Mouse (Mus musculus): ENCODE data around the gene Pip5k1a. TPM values are rescaled to one million over a fixed set of nuclear protein-coding genes. Genes with fewer than 3 reads are reported as not detected.
"Not testable (repeated sequence)": the region's sequence is repeated elsewhere in the genome, so short reads cannot be mapped to it uniquely, and the experiment has no call there.

The Pip5k1a gene
- total RNA-seq, 2 experiments from 2014 or later: 62.3 to 64.0 TPM

- DNase-seq: no peak
Measured at GRCm38 (mm10) chr3:95112760-95113159, 6.0 kb upstream of the Pip5k1a start.

DNA sequence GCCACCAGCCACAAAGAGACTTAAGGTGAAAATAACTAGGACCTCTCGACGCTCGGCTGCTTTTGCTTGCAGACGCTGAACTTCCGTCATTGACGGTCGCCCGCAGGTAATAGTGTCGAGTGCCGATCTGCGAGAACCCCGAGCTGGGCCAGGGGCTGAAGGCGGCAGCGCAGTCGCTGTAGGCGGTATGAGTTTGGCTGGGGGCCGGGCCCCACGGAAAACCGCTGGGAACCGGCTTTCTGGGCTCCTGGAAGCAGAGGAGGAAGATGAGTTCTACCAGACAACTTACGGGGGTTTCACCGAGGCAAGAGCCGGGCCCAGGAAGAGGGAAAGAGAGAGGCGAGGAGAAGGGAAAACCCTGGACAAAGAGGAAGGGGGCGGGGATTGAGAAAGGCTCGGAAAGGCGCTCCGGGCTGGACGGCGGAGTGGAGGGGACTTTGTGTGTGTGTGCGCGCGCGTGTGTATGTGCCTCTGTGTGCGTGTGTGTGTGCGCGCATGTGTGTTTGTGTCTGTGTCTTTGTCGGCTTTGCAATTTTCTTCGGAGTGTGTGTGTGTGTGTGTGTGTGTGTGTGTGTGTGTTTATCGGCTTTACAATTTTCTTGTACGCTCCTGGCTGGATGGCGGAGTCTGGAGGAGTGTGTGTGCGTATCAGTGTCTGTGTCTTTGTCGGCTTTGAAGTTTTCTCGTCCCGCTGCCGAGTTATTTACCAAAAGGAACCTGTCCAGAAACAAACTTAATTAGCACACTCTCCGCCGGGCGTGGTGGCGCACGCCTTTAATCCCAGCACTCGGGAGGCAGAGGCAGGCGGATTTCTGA is 4.4 kb upstream of the Pip5k1a start, which contains the start of gene Vps72:
Gene Vps72, plus strand, starts transcription at position 112 of the 816 bp plus-strand sequence.
- DNase-seq: peak; percentile 91

- DNase-seq: no peak
Measured at GRCm38 (mm10) chr3:95107898-95108297, 1.2 kb upstream of the Pip5k1a start.

DNA sequence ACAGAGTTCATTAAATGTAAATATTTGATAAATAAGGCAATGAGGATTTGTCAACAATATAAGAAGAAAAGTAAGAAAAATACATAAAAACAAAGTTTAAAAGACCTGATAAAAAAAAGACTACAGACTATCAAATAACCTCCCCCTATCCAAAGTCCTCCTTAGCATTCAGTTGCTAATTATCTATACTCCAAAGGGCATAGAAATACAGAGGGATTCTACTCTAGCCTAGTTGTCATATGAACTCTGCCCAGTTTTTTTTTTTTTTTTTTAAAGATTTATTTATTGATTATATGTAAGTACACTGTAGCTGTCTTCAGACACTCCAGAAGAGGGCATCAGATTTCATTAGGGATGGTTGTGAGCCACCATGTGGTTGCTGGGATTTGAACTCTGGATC is 578 bp upstream of the Pip5k1a start:
- DNase-seq: not testable (repeated sequence)

- DNase-seq: no peak
Measured at GRCm38 (mm10) chr3:95105586-95106337, 968 bp downstream of the Pip5k1a start.

DNA sequence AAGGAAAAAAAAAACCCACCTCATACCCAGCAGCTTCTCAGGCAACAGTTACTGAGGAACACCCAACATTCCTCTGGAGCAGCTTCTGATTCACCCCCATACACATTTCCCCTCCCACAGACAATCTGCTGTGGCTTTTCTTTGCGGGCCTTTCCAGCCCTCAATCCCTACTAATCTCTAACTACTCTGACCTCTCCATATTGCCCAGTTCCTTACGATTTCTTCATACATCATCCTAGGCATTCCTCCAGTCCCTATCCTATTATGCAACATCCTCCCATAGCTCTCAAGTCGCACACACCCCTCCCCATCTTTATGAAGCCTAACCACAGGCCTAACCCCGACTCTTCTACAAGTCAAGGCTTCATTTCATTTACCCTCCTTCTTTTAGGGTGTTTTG is 1.6 kb downstream of the Pip5k1a start:
- peak; percentile 54 to 67 for DNase-seq

DNA sequence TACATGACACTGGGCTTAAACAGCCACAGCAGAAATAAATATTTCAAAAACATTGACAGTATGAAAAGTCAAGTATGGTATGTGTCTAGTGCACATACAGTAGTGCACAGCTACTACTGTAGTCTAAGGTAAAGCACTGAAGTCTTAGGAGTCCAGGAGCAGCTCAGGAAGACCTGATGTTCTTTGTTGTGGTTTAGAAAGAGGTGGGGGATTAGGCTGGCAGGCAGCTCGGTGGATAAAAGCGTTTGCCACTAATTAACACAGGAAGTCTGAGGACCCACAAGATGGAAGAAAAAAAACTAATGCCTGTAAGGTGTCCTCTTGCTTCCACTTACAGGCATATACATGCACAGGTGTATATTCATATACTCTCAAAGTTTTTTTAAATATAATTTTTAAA is 5.9 kb downstream of the Pip5k1a start:
- no peak for DNase-seq

DNA sequence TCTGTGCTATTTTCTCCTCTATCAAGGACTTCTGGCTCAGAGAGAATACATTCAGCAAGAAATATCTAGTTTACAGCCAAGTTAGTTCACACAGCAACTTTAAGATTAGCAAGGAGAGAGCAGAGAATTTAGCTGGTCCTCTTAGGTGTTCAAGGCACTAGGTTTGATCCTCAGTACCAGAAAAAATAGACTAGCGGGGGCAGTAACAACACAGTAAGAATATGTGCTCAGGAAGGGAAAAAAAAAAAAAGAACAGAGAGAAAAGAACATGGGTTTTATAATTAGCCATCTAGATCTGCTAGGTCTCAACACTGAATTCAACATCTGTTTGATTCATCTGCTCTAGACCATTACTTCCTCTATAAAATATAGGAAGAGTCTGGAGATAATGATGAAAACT is 18.7 kb downstream of the Pip5k1a start:
- DNase-seq: no peak

DNA sequence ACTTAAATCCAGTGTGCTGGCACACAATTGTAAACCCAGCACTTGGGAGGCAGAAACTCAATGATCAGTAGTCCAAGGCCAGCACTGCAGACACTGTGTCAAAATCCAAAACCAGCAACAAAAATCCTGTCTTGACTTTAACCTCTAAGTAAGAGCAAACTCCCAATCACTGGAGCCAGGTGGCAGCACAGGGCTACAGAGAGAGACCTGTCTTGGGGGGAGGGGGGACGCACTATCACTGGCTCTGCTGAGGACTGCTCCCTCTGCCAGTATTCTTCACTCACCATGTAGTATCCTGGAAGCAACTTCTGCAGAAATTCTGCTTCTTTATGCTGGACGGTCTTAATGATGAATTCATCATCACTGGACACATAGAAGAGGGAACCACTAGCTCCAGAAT is 35.1 kb downstream of the Pip5k1a start:
- no peak for DNase-seq

- DNase-seq: no peak
Measured at GRCm38 (mm10) chr3:95066570-95066969, 40.2 kb downstream of the Pip5k1a start.

DNA sequence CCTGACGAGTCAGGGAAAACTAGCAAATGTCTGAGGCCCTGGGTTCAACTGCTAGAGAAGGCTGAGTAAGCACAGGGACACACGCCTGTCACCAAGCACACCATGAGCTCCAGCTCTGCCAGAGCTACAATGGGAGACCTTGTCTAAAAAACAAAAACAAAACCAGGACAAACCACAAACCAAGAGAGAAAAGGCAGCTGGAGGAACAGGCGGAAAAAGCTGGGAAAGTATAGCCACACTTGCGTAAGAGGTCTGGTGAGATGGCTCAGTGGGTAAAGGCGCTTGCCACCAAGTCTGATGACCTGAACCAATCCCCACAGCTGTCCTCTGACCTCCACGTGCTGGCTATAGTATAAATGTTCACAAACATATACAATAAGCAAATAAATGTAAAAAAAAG is 40.6 kb downstream of the Pip5k1a start:
- DNase-seq: no peak

DNA sequence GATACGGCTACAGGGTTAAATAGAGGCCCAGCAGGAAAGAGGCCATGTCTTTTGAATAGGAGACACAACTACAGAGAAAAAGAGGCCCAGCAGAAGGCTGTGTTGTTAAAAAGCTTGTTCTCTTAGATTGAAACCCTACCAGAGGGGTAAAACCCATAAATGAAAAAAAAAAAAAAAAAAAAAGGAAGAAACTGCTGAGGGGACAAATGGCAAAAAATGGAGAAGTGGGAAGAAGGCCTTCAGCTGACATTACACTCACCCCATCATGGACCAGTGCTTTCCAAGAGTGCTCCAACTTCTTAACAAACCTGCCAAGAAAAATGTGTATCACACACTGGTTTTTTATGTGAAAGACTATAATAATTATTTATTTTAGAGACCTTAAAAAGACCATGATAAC is 41.2 kb downstream of the Pip5k1a start:
- no peak for DNase-seq

DNA sequence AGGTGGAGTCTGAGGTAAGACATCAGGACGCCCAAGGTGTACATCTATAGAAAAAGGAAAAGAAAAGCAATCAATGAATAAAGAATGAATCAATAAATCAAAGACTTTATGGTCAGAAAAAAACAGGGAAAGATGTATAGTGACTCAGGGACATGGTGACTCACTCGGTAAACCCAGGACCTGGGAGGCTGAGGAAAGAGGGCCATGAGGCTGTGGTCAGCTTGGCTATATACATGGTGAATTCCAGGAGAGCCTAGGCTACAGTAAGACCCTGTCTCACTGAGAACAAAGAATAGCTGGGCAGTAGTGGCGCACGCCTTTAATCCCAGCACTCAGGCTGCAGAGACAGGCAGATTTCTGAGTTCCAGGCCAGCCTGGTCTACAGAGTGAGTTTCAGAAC is 43.0 kb downstream of the Pip5k1a start:
- no peak for DNase-seq

- peak in 1 of 2 experiments; percentile 29 for DNase-seq
Measured at GRCm38 (mm10) chr3:95058078-95058477, 48.7 kb downstream of the Pip5k1a start.

DNA sequence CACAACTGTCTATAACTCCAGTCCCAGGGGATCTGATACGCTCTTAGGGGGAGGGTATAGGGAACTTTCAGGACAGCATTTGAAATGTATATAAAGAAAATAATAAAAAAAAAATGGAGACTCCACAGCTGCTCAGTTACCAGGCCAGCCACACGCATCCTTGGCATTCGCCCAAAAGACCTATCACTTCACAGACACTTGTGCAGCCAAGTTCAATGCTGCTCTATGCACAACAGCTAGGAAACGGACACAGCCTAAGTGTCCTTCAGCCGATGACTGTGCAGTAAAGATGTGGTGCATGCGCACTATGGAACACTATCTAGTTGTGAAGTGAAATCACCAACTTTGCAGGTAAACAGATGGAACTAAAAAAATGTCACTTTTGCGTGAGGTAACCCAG is 50.5 kb downstream of the Pip5k1a start:
- DNase-seq: no peak

DNA sequence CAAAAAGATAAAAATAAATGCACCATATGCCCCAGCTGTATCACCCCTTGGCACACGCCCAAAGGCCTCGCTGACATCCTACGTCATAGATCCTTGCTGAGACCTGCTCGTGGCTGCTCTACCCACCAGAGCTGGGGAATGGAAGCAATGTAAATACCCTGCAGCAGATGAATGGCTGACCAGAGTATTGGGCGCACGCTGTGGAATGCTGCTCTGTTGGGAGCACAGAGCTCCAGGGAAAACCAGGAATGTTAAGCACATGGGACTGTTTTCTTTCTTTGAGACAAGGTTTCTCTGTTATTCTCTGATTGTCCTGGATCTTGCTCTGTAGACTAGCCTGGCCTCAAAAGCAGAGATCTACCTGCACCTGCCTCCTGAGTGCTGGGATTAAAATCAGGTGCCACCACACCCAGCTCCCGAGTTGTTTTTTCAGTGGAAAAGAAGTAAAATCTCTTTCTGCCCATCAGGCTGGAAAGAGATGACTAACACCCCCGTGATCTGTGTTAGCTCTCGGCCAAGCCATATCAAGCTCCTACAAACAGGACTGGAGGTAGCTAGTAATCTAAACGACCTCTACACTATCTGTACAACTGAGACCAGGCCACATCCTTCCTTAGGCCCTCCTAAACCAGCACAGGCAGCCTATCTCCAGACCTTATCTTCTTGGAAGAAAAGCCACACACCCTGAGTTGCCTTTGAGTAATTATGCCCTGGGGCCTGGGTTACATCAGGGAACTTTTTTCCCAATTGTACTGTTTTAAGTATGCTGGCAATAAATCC is 52.1 kb downstream of the Pip5k1a start:
- DNase-seq: no peak

GRCm38 (mm10) chr3:95053701-95054100 is 53.0 kb downstream of the Pip5k1a start:
- no peak for DNase-seq

DNA sequence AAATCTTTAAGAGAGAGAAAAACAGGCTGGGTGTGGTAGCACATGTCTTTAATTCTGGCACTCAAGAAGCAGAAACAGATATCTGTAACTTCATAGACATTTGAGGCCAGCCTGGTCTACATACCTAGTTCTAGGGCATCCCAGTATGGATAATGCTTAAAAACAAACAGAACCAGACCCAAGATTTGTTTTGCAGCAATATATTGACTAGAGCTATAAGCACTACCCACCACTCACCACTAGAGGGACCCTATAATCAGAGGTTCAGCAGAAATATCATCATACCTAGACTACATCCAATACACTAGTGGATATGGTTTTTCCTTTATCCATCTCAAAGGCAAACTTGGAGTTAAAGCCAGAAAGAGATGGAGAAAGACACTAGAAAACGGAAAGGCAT is 53.8 kb downstream of the Pip5k1a start:
- no peak for DNase-seq

GRCm38 (mm10) chr3:95047914-95048313 is 58.8 kb downstream of the Pip5k1a start:
- no peak for DNase-seq

GRCm38 (mm10) chr3:95046462-95047057 is 60.2 kb downstream of the Pip5k1a start:
- DNase-seq: no peak

GRCm38 (mm10) chr3:95043251-95043650 is 63.5 kb downstream of the Pip5k1a start:
- DNase-seq: no peak

GRCm38 (mm10) chr3:95042838-95043229 is 63.9 kb downstream of the Pip5k1a start:
- DNase-seq: no peak
